Mouse (Mus musculus): Measurements from ENCODE around the gene Mettl21a. TPM values are rescaled to one million over a fixed set of nuclear protein-coding genes. Genes with fewer than 3 reads are reported as not detected.
"Not testable (repeated sequence)": the region's sequence is repeated elsewhere in the genome, so short reads cannot be mapped to it uniquely, and the experiment has no call there.

The Mettl21a gene
- polyA plus RNA-seq, 1 experiment from 2014 or later, result 16.3 TPM

DNA sequence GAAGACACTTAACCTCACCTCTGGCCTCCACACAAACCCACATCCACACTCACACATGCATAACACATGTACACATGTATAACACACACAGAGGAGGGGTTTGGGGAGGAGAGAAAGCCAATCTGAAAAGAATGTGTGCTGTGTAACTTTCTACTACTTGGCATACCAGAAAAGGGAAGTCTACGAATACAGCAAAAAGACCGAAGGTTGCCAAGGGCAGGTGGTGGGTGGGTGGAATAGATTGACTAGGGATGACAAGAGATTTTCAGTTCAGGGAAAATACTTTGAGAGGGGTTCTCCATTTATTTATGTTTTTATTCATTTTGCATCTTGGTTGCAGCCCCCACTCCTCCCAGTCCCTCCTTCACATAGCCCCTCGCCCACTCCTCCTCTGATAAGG is 27.5 kb upstream of the Mettl21a start:
- H3K9me3 ChIP-seq (replicated peaks; ENCODE audit: low read length), result no peaks in the 10 kb centered on the region
- no peaks in the 10 kb centered on the region for H3K4me1 ChIP-seq (replicated peaks; ENCODE audit: insufficient read depth, low read length)
- no peak for DNase-seq (ENCODE audit: low spot score)
- no peaks in the 10 kb centered on the region for H3K27me3 ChIP-seq (ENCODE audit: insufficient read depth, low read length)
- H3K27ac ChIP-seq, result no peak overlapping the region
- no peaks in the 10 kb centered on the region for H3K36me3 ChIP-seq (ENCODE audit: insufficient read depth, low read length)
- WGBS, result 95% methylated on average over 3 of the region's 3 CpGs
- ATAC-seq (replicated peaks; ENCODE audit: low FRiP score, low read depth), result no peak
- no peak overlapping the region for H3K4me2 ChIP-seq (ENCODE audit: low read length)
- no peak overlapping the region for H3K4me3 ChIP-seq (replicated peaks; ENCODE audit: low read depth, low read length)
- H3K9ac ChIP-seq (ENCODE audit: low read depth, low read length), result no peak overlapping the region
- no peak for TF ChIP-seq CTCF (IDR thresholded peaks at IDR 0.05; ENCODE audit: low read depth)

DNA sequence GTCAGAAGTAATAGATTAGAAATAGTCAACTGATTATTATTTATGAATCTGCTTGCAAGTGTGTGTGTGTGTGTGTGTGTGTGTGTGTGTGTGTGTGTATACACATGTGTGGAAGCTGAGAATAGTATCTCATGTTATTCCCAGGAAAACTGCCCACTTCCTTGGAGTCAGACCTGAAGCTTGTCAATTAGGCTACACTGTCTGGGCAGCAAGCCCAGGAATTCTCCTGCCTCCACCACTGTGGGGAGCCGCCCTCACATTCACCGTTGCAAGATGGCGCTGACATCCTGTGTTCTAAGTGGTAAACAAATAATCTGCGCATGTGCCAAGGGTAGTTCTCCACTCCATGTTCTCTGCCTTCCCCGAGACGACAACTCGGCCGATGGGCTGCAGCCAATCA is 25.5 kb upstream of the Mettl21a start:
- not testable (repeated sequence) for H3K27ac ChIP-seq; H3K9me3 ChIP-seq (replicated peaks; ENCODE audit: low read length); H3K4me2 ChIP-seq (ENCODE audit: low read length); DNase-seq (ENCODE audit: low spot score); H3K4me3 ChIP-seq (replicated peaks; ENCODE audit: low read depth, low read length); H3K36me3 ChIP-seq (ENCODE audit: insufficient read depth, low read length); H3K4me1 ChIP-seq (replicated peaks; ENCODE audit: insufficient read depth, low read length); H3K27me3 ChIP-seq (ENCODE audit: insufficient read depth, low read length); H3K9ac ChIP-seq (ENCODE audit: low read depth, low read length); ATAC-seq (replicated peaks; ENCODE audit: low FRiP score, low read depth)
- WGBS, result 95% methylated on average over 8 of the region's 8 CpGs

DNA sequence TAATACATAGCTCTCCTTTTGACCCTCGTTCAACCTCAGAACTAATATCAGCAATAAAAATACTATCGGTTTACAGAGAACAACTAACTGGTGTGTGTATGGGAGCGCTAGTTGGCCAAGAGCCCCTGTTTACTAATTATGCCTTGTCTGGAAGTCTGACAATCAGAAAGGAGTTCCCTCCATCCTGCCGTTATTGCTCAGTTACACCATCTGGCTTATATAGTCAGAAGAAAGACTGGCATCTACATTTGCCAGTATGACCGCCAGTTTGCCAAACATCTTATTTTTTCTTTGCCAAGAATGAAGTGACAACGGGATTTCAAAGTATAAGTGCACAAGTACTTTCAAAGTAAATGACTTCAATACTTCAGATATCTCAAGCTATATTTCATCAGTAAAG is 24.0 kb upstream of the Mettl21a start:
- H3K4me3 ChIP-seq (replicated peaks; ENCODE audit: low read depth, low read length), result no peak overlapping the region
- ATAC-seq (replicated peaks; ENCODE audit: low FRiP score, low read depth) (no peak), DNase-seq (ENCODE audit: low spot score) (no peak)
- H3K9ac ChIP-seq (ENCODE audit: low read depth, low read length), result no peak overlapping the region
- H3K9me3 ChIP-seq (replicated peaks; ENCODE audit: low read length), result no peaks in the 10 kb centered on the region
- H3K27ac ChIP-seq, result no peak overlapping the region
- WGBS, result 90% methylated on average over 6 of the region's 6 CpGs
- H3K4me2 ChIP-seq (ENCODE audit: low read length), result no peak overlapping the region
- no peaks in the 10 kb centered on the region for H3K4me1 ChIP-seq (replicated peaks; ENCODE audit: insufficient read depth, low read length)
- H3K36me3 ChIP-seq (ENCODE audit: insufficient read depth, low read length), result no peaks in the 10 kb centered on the region
- no peak for TF ChIP-seq CTCF (IDR thresholded peaks at IDR 0.05; ENCODE audit: low read depth)
- H3K27me3 ChIP-seq (ENCODE audit: insufficient read depth, low read length), result no peaks in the 10 kb centered on the region

GRCm38 (mm10) chr1:64639279-64639678 is 22.2 kb upstream of the Mettl21a start:
- WGBS, result 89% methylated on average over 6 of the region's 6 CpGs
- H3K27ac ChIP-seq, result no peak overlapping the region
- DNase-seq (ENCODE audit: low spot score), result no peak

DNA sequence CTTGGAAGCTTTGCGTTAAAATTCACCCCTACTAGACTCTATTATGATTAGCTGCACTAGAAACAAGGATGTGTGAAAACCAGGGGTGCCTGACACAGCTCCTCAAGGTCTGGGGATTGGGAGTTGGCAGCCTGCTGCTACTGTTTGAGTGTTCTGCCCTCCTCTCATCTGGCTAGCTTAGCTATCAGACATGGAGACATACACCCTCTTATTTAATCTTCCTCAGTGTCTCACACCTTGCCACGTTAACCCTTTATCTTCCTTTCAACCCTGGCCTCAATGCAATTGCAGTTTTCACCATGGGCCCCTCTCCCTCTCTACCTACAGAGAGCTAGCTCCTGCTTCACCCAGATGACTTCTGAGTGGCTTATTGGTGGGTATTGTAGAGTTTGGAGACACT is 18.6 kb upstream of the Mettl21a start:
- no peak overlapping the region for H3K9ac ChIP-seq (ENCODE audit: low read depth, low read length)
- H3K36me3 ChIP-seq (ENCODE audit: insufficient read depth, low read length), result no peaks in the 10 kb centered on the region
- 41% methylated on average over 2 of the region's 2 CpGs for WGBS
- H3K4me3 ChIP-seq (replicated peaks; ENCODE audit: low read depth, low read length), result no peak overlapping the region
- no peak overlapping the region for H3K27ac ChIP-seq
- H3K9me3 ChIP-seq (replicated peaks; ENCODE audit: low read length), result no peaks in the 10 kb centered on the region
- no peak overlapping the region for H3K4me2 ChIP-seq (ENCODE audit: low read length)
- DNase-seq (ENCODE audit: low spot score), result no peak
- no peak for ATAC-seq (replicated peaks; ENCODE audit: low FRiP score, low read depth)
- H3K27me3 ChIP-seq (ENCODE audit: insufficient read depth, low read length), result no peaks in the 10 kb centered on the region
- TF ChIP-seq CTCF (IDR thresholded peaks at IDR 0.05; ENCODE audit: low read depth), result no peak
- no peaks in the 10 kb centered on the region for H3K4me1 ChIP-seq (replicated peaks; ENCODE audit: insufficient read depth, low read length)

More at GRCm38 (mm10) chr1:64639279-64639678, 22.2 kb upstream of the Mettl21a start:
- Histone ChIP-seq H3K4me2 (ENCODE audit: low read length) (no peak overlapping the region), H3K9me3 (replicated peaks; ENCODE audit: low read length) (no peaks in the 10 kb centered on the region), H3K4me1 (replicated peaks; ENCODE audit: insufficient read depth, low read length) (no peaks in the 10 kb centered on the region), H3K9ac (ENCODE audit: low read depth, low read length) (no peak overlapping the region), H3K36me3 (ENCODE audit: insufficient read depth, low read length) (no peaks in the 10 kb centered on the region), H3K4me3 (replicated peaks; ENCODE audit: low read depth, low read length) (no peak overlapping the region), H3K27me3 (ENCODE audit: insufficient read depth, low read length) (no peaks in the 10 kb centered on the region)
- TF ChIP-seq CTCF (IDR thresholded peaks at IDR 0.05; ENCODE audit: low read depth), result no peak
- ATAC-seq (replicated peaks; ENCODE audit: low FRiP score, low read depth), result no peak

- Histone ChIP-seq H3K9ac (ENCODE audit: low read depth, low read length) (no peak overlapping the region), H3K36me3 (ENCODE audit: insufficient read depth, low read length) (no peaks in the 10 kb centered on the region), H3K9me3 (replicated peaks; ENCODE audit: low read length) (no peaks in the 10 kb centered on the region), H3K4me2 (ENCODE audit: low read length) (no peak overlapping the region), H3K27me3 (ENCODE audit: insufficient read depth, low read length) (no peaks in the 10 kb centered on the region), H3K27ac (no peak overlapping the region), H3K4me1 (replicated peaks; ENCODE audit: insufficient read depth, low read length) (no peaks in the 10 kb centered on the region), H3K4me3 (replicated peaks; ENCODE audit: low read depth, low read length) (no peak overlapping the region)
- 80% methylated on average over 3 of the region's 3 CpGs for WGBS
- ATAC-seq (replicated peaks; ENCODE audit: low FRiP score, low read depth), result no peak
- DNase-seq (ENCODE audit: low spot score), result no peak
- no peak for TF ChIP-seq CTCF (IDR thresholded peaks at IDR 0.05; ENCODE audit: low read depth)
These were observed 16.2 kb upstream of the Mettl21a start for GRCm38 (mm10) chr1:64633237-64633636.

GRCm38 (mm10) chr1:64631526-64631925 is 14.5 kb upstream of the Mettl21a start:
- no peak for TF ChIP-seq CTCF (IDR thresholded peaks at IDR 0.05; ENCODE audit: low read depth)
- ATAC-seq (replicated peaks; ENCODE audit: low FRiP score, low read depth), result no peak
- 70% methylated on average over 5 of the region's 5 CpGs for WGBS
- H3K9me3 ChIP-seq (replicated peaks; ENCODE audit: low read length), result no peaks in the 10 kb centered on the region
- H3K9ac ChIP-seq (ENCODE audit: low read depth, low read length), result no peak overlapping the region
- no peaks in the 10 kb centered on the region for H3K36me3 ChIP-seq (ENCODE audit: insufficient read depth, low read length)
- no peaks in the 10 kb centered on the region for H3K27me3 ChIP-seq (ENCODE audit: insufficient read depth, low read length)
- H3K4me2 ChIP-seq (ENCODE audit: low read length), result no peak overlapping the region
- no peak overlapping the region for H3K27ac ChIP-seq
- no peaks in the 10 kb centered on the region for H3K4me1 ChIP-seq (replicated peaks; ENCODE audit: insufficient read depth, low read length)
- no peak for DNase-seq (ENCODE audit: low spot score)
- no peak overlapping the region for H3K4me3 ChIP-seq (replicated peaks; ENCODE audit: low read depth, low read length)

Data from kidney, postnatal 0 days (tissue).